Mouse (Mus musculus) pancreas, adult 10 weeks (tissue): ENCODE results near the gene Gm21119. TPM values are rescaled to one million over a fixed set of nuclear protein-coding genes. Genes with fewer than 3 reads are reported as not detected.

Source experiments
- polyA plus RNA-seq: library from polyadenylated mRNA; stranded (reverse); fragments of 350-450 nt; fragmentation: Illumina TruSeq; extraction: RNeasy Lipid Tissue Mini Kit (QIAGEN cat#74804); gene quantifications from one replicate; pipeline ENCODE4 v1.2.3, GENCODE M21; 2015; ENCODE audit warnings: low read depth, low replicate concordance; ENCODE audit not compliant: insufficient read depth

Gm21119 gene
- polyA plus RNA-seq, result not detected

GRCm38 (mm10) chr8:20614619-20615018, at the start of gene Gm21119:
TSS of gene Gm21119 (plus strand) at chr8:20614919.

